Mouse (Mus musculus): ENCODE measurements around the gene Tada2b. TPM values are rescaled to one million over a fixed set of nuclear protein-coding genes. Genes with fewer than 3 reads are reported as not detected.

Tada2b gene
- polyA plus RNA-seq, 1 experiment from 2014 or later: 3.6 TPM

DNA sequence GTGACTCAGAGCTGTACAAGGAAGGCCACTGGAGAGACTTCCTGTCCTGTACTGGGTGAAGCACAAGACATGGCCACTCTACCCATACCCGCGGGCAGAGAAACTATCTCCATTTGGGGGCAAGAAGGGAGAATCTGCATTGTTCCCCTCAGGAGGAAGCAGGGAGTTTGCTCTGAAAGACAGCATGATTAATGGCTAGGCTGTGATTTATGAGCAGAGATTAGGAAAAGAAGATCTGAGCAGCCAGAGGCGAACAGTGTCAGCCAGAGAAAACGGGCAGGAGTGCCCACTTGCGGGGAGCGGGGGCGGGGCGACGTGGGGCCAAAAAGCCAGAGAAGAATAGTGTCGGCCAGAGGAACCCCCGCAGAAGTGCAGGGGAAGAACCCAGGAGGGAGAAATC, 56.3 kb downstream of the Tada2b start:
- WGBS: 15% methylated on average over 11 of the region's 11 CpGs

DNA sequence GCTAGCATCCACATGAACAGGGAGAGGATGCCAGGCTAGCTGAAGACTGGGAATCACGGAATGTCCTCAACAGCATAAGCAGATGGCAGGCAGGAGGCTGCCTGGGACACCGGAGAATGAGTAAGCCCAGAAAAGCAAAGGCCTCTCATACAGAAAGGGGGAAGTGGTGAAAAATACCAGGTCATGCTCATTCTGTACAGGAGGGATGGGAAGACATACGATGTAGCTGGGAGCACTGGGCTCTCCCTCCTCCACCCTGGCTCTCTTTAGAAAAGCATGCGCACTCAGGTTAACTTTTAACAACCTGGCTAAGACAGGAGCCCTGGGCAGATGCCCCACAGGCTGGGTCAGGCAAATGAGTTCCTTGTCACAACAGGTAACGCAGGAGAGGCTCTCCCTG, 57.7 kb downstream of the Tada2b start:
- no peak for ATAC-seq (ENCODE audit: insufficient number of reproducible peaks, insufficient read depth, low FRiP score, low read depth)
- no peak overlapping the region for H3K9ac ChIP-seq (replicated peaks; ENCODE audit: low read depth, low read length)
- no peaks in the 10 kb centered on the region for H3K36me3 ChIP-seq (ENCODE audit: control insufficient read depth, insufficient read depth, low read length)
- H3K4me1 ChIP-seq (ENCODE audit: control insufficient read depth, insufficient read depth, low read length): peaks cover 3% of the 10 kb centered on the region; the same call in 1 of the 2 replicates
- no peaks in the 10 kb centered on the region for H3K27me3 ChIP-seq (ENCODE audit: control insufficient read depth, insufficient read depth, low read length)
- no peaks in the 10 kb centered on the region for H3K9me3 ChIP-seq (ENCODE audit: control insufficient read depth, low read depth, low read length)
- H3K4me3 ChIP-seq (ENCODE audit: low read depth, low read length): no peak overlapping the region
- WGBS: 71% methylated on average over 5 of the region's 5 CpGs
- H3K4me2 ChIP-seq (replicated peaks; ENCODE audit: low read depth, low read length): no peak overlapping the region
- H3K27ac ChIP-seq (ENCODE audit: low read length): no peak overlapping the region

More for the DNA sequence above, 56.3 kb downstream of the Tada2b start:
- H3K27ac ChIP-seq (ENCODE audit: low read length): no peak overlapping the region
- H3K4me2 ChIP-seq (replicated peaks; ENCODE audit: low read depth, low read length): no peak overlapping the region
- ATAC-seq (ENCODE audit: insufficient number of reproducible peaks, insufficient read depth, low FRiP score, low read depth): no peak
- H3K9ac ChIP-seq (replicated peaks; ENCODE audit: low read depth, low read length): no peak overlapping the region
- H3K4me3 ChIP-seq (ENCODE audit: low read depth, low read length): no peak overlapping the region
- H3K27me3 ChIP-seq (ENCODE audit: control insufficient read depth, insufficient read depth, low read length): no peaks in the 10 kb centered on the region
- H3K9me3 ChIP-seq (ENCODE audit: control insufficient read depth, low read depth, low read length): no peaks in the 10 kb centered on the region
- H3K4me1 ChIP-seq (ENCODE audit: control insufficient read depth, insufficient read depth, low read length): peaks cover 3% of the 10 kb centered on the region; the same call in 1 of the 2 replicates
- no peaks in the 10 kb centered on the region for H3K36me3 ChIP-seq (ENCODE audit: control insufficient read depth, insufficient read depth, low read length)

- H3K9me3 ChIP-seq (ENCODE audit: control insufficient read depth, low read depth, low read length): no peaks in the 10 kb centered on the region
- H3K4me3 ChIP-seq (ENCODE audit: low read depth, low read length): no peak overlapping the region
- ATAC-seq (ENCODE audit: insufficient number of reproducible peaks, insufficient read depth, low FRiP score, low read depth): no peak
- no peak overlapping the region for H3K27ac ChIP-seq (ENCODE audit: low read length)
- H3K27me3 ChIP-seq (ENCODE audit: control insufficient read depth, insufficient read depth, low read length): no peaks in the 10 kb centered on the region
- H3K9ac ChIP-seq (replicated peaks; ENCODE audit: low read depth, low read length): no peak overlapping the region
- peaks cover 3% of the 10 kb centered on the region; the same call in 1 of the 2 replicates for H3K4me1 ChIP-seq (ENCODE audit: control insufficient read depth, insufficient read depth, low read length)
- no peaks in the 10 kb centered on the region for H3K36me3 ChIP-seq (ENCODE audit: control insufficient read depth, insufficient read depth, low read length)
- H3K4me2 ChIP-seq (replicated peaks; ENCODE audit: low read depth, low read length): no peak overlapping the region
Measured at GRCm38 (mm10) chr5:36424676-36425075, 59.4 kb downstream of the Tada2b start.

Other genes with a start within 250 kb of the Tada2b start
- gene Sorcs2, start 86.1 kb downstream of the Tada2b start, polyA plus RNA-seq (2014; fragmentation: Nextera tagmentation; extraction: Ambion mirVana): 14.5 and 16.0 TPM in 2 replicates
- 53.1 and 55.3 TPM in 2 replicates for gene Grpel1, start 19.3 kb downstream of the Tada2b start, polyA plus RNA-seq (2014; fragmentation: Nextera tagmentation; extraction: Ambion mirVana)
- 0.29 and 0.38 TPM in 2 replicates for gene Ccdc96, start 303 bp upstream of the Tada2b start, polyA plus RNA-seq (2014; fragmentation: Nextera tagmentation; extraction: Ambion mirVana)
- gene Tbc1d14, start 109.0 kb upstream of the Tada2b start, polyA plus RNA-seq (2014; fragmentation: Nextera tagmentation; extraction: Ambion mirVana): 41.8 and 42.0 TPM in 2 replicates
- 28.7 and 31.6 TPM in 2 replicates for gene D5Ertd579e, start 211.7 kb upstream of the Tada2b start, polyA plus RNA-seq (2014; fragmentation: Nextera tagmentation; extraction: Ambion mirVana)

Data from stomach, embryonic 14.5 days (tissue).